Mouse (Mus musculus) natural killer cell, adult 2 months (primary cell): Measurements from ENCODE around the gene Lep.

Source experiments
- DNase-seq, 2 experiments: peaks; one replicate each; pipeline ENCODE4 v3.0.0; 2022; ENCODE audit warnings: low spot score in 2 of 2

Gene Lep

GRCm38 (mm10) chr6:29117417-29118104, 57.5 kb downstream of the Lep start:
- no peak for DNase-seq

GRCm38 (mm10) chr6:29118231-29118630, 58.2 kb downstream of the Lep start:
- no peak for DNase-seq

GRCm38 (mm10) chr6:29118963-29119362, 58.9 kb downstream of the Lep start:
- DNase-seq: no peak

GRCm38 (mm10) chr6:29119990-29120389, 60.0 kb downstream of the Lep start:
- DNase-seq: no peak
